Mouse (Mus musculus) lung, embryonic 15.5 days (tissue): ENCODE results near the gene Nav3. TPM values are rescaled to one million over a fixed set of nuclear protein-coding genes. Genes with fewer than 3 reads are reported as not detected.

ENCODE experiments used
- ATAC-seq: fragments of 200-750 bp; cut with Nextera tagmentation; 2 replicates; pipeline ENCODE4 v1.8.0; 2017; ENCODE audit warnings: moderate number of reproducible peaks, borderline replicate concordance; ENCODE audit not compliant: low FRiP score, low TSS enrichment; ENCODE audit errors: extremely low read depth
- H3K27ac ChIP-seq: fragments of 300-500 bp; sonication (generic); 2 replicates; pipeline ENCODE4 v1.5.1; 2015; ENCODE audit warnings: moderate library complexity, mild to moderate bottlenecking, inconsistent platforms
- H3K27me3 ChIP-seq: fragments of 300-500 bp; sonication (generic); 2 replicates; pipeline ENCODE4 v1.6.1; 2015; ENCODE audit warnings: inconsistent platforms
- H3K36me3 ChIP-seq: fragments of 300-500 bp; sonication (generic); 2 replicates; pipeline ENCODE4 v1.6.1; 2015; ENCODE audit warnings: inconsistent platforms
- H3K4me1 ChIP-seq: fragments of 300-500 bp; sonication (generic); 2 replicates; pipeline ENCODE4 v1.6.1; 2015; ENCODE audit warnings: inconsistent platforms
- H3K4me2 ChIP-seq: fragments of 300-500 bp; sonication (generic); 2 replicates; pipeline ENCODE4 v1.6.1; 2015; ENCODE audit warnings: inconsistent platforms, mild to moderate bottlenecking, moderate library complexity
- H3K4me3 ChIP-seq: fragments of 300-500 bp; sonication (generic); 2 replicates; pipeline ENCODE4 v1.5.1; 2015; ENCODE audit warnings: mild to moderate bottlenecking, inconsistent platforms
- H3K9ac ChIP-seq: fragments of 300-500 bp; sonication (generic); 2 replicates; pipeline ENCODE4 v1.6.1; 2015; ENCODE audit warnings: inconsistent platforms
- H3K9me3 ChIP-seq: fragments of 300-500 bp; sonication (generic); 2 replicates; pipeline ENCODE4 v1.6.1; 2016; ENCODE audit warnings: inconsistent platforms
- WGBS: fragments of 180-500 bp; shearing (Covaris S2); methylation state at CpG from one replicate; pipeline ENCODE4 v1.1.7; 2015; 5-methylcytosine and 5-hydroxymethylcytosine counted together
- polyA plus RNA-seq: library from polyadenylated mRNA; unstranded; fragments of >200 nt; fragmentation: Nextera tagmentation; extraction: Ambion mirVana; gene quantifications from 2 replicates; pipeline ENCODE4 v1.2.1, GENCODE M21; 2015

Gene Nav3
- polyA plus RNA-seq, 1 experiment from 2014 or later, result 1.8 TPM

GRCm38 (mm10) chr10:110168892-110169291 is 287.1 kb downstream of the Nav3 start:
- Histone ChIP-seq H3K9me3 (no peaks in the 10 kb centered on the region), H3K27me3 (no peaks in the 10 kb centered on the region), H3K36me3 (no peaks in the 10 kb centered on the region), H3K4me3 (no peak overlapping the region), H3K4me2 (no peak overlapping the region), H3K9ac (no peak overlapping the region), H3K4me1 (0 out of 2 replicates have a peak, but pooled peaks cover under 1% of the 10 kb centered on the region), H3K27ac (no peak overlapping the region)
- no peak for ATAC-seq
- WGBS, result 62% methylated on average over 2 of the region's 2 CpGs

GRCm38 (mm10) chr10:110162596-110162995 is 293.4 kb downstream of the Nav3 start:
- ATAC-seq, result no peak
- Histone ChIP-seq H3K4me3 (no peak overlapping the region), H3K4me2 (no peak overlapping the region), H3K36me3 (no peaks in the 10 kb centered on the region), H3K9me3 (no peaks in the 10 kb centered on the region), H3K27me3 (no peaks in the 10 kb centered on the region), H3K27ac (no peak overlapping the region), H3K4me1 (0 out of 2 replicates have a peak, but pooled peaks cover 11% of the 10 kb centered on the region), H3K9ac (no peak overlapping the region)

GRCm38 (mm10) chr10:110160894-110161293 is 295.1 kb downstream of the Nav3 start:
- Histone ChIP-seq H3K36me3 (no peaks in the 10 kb centered on the region), H3K27ac (no peak overlapping the region), H3K4me1 (peaks cover 12% of the 10 kb centered on the region), H3K27me3 (no peaks in the 10 kb centered on the region), H3K4me3 (no peak overlapping the region), H3K9me3 (no peaks in the 10 kb centered on the region), H3K9ac (no peak overlapping the region), H3K4me2 (no peak overlapping the region)
- 30% methylated on average over 5 of the region's 5 CpGs for WGBS
- ATAC-seq, result no peak; the same call in 1 of the 2 replicates

- ATAC-seq, result no peak
- no peaks in the 10 kb centered on the region for H3K27me3 ChIP-seq
- 47% methylated on average over 1 of the region's 1 CpGs for WGBS
- H3K4me2 ChIP-seq, result no peak overlapping the region
- H3K4me3 ChIP-seq, result no peak overlapping the region
- no peaks in the 10 kb centered on the region for H3K9me3 ChIP-seq
- H3K9ac ChIP-seq, result no peak overlapping the region
- no peaks in the 10 kb centered on the region for H3K36me3 ChIP-seq
- H3K27ac ChIP-seq, result no peak overlapping the region
- peaks cover 18% of the 10 kb centered on the region for H3K4me1 ChIP-seq
These were observed 296.5 kb downstream of the Nav3 start for GRCm38 (mm10) chr10:110159548-110159947.

- H3K9ac ChIP-seq, result no peak overlapping the region
- no peak overlapping the region for H3K4me2 ChIP-seq
- no peak overlapping the region for H3K27ac ChIP-seq
- H3K4me1 ChIP-seq, result peaks cover 14% of the 10 kb centered on the region
- H3K36me3 ChIP-seq, result no peaks in the 10 kb centered on the region
- H3K27me3 ChIP-seq, result no peaks in the 10 kb centered on the region
- no peaks in the 10 kb centered on the region for H3K9me3 ChIP-seq
- WGBS, result 65% methylated on average over 3 of the region's 3 CpGs
- no peak for ATAC-seq
- no peak overlapping the region for H3K4me3 ChIP-seq
These were observed 297.9 kb downstream of the Nav3 start for GRCm38 (mm10) chr10:110158122-110158521.

- H3K27ac ChIP-seq, result no peak overlapping the region
- H3K9me3 ChIP-seq, result no peaks in the 10 kb centered on the region
- ATAC-seq, result peak; percentile 71
- no peaks in the 10 kb centered on the region for H3K27me3 ChIP-seq
- no peak overlapping the region for H3K4me3 ChIP-seq
- 13% methylated on average over 1 of the region's 1 CpGs for WGBS
- H3K4me2 ChIP-seq, result no peak overlapping the region
- H3K9ac ChIP-seq, result no peak overlapping the region
- peaks cover 14% of the 10 kb centered on the region for H3K4me1 ChIP-seq
- no peaks in the 10 kb centered on the region for H3K36me3 ChIP-seq
These were observed 299.6 kb downstream of the Nav3 start for GRCm38 (mm10) chr10:110156412-110156811.

GRCm38 (mm10) chr10:110155494-110155893 is 300.5 kb downstream of the Nav3 start:
- H3K4me1 ChIP-seq, result peaks cover 10% of the 10 kb centered on the region
- no peak overlapping the region for H3K4me2 ChIP-seq
- no peaks in the 10 kb centered on the region for H3K9me3 ChIP-seq
- H3K9ac ChIP-seq, result no peak overlapping the region
- H3K4me3 ChIP-seq, result no peak overlapping the region
- 56% methylated on average over 2 of the region's 2 CpGs for WGBS
- no peak for ATAC-seq
- no peaks in the 10 kb centered on the region for H3K27me3 ChIP-seq
- peak overlapping the region; percentile 55 for H3K27ac ChIP-seq
- H3K36me3 ChIP-seq, result no peaks in the 10 kb centered on the region

- Histone ChIP-seq H3K9me3 (no peaks in the 10 kb centered on the region), H3K27ac (no peak overlapping the region), H3K4me2 (no peak overlapping the region), H3K36me3 (no peaks in the 10 kb centered on the region), H3K27me3 (no peaks in the 10 kb centered on the region), H3K4me3 (no peak overlapping the region), H3K4me1 (peaks cover 10% of the 10 kb centered on the region), H3K9ac (no peak overlapping the region)
- no peak for ATAC-seq
- WGBS, result 64% methylated on average over 1 of the region's 1 CpGs
These were observed 301.1 kb downstream of the Nav3 start for GRCm38 (mm10) chr10:110154873-110155237.

GRCm38 (mm10) chr10:110154001-110154872 is 301.8 kb downstream of the Nav3 start:
- no peak overlapping the region for H3K27ac ChIP-seq
- no peak overlapping the region for H3K4me2 ChIP-seq
- no peaks in the 10 kb centered on the region for H3K9me3 ChIP-seq
- no peaks in the 10 kb centered on the region for H3K36me3 ChIP-seq
- no peaks in the 10 kb centered on the region for H3K27me3 ChIP-seq
- H3K4me3 ChIP-seq, result no peak overlapping the region
- peaks cover 10% of the 10 kb centered on the region for H3K4me1 ChIP-seq
- 77% methylated on average over 6 of the region's 6 CpGs for WGBS
- no peak overlapping the region for H3K9ac ChIP-seq
- ATAC-seq, result no peak

- Histone ChIP-seq H3K9me3 (no peaks in the 10 kb centered on the region), H3K4me2 (no peak overlapping the region), H3K4me1 (no peaks in the 10 kb centered on the region), H3K27me3 (no peaks in the 10 kb centered on the region), H3K9ac (no peak overlapping the region), H3K27ac (no peak overlapping the region), H3K36me3 (no peaks in the 10 kb centered on the region), H3K4me3 (no peak overlapping the region)
- no peak for ATAC-seq
These were observed 335.4 kb downstream of the Nav3 start for GRCm38 (mm10) chr10:110120572-110120971.

- Histone ChIP-seq H3K4me2 (no peak overlapping the region), H3K27me3 (no peaks in the 10 kb centered on the region), H3K36me3 (no peaks in the 10 kb centered on the region), H3K4me1 (no peaks in the 10 kb centered on the region), H3K9me3 (no peaks in the 10 kb centered on the region), H3K9ac (no peak overlapping the region), H3K27ac (no peak overlapping the region), H3K4me3 (no peak overlapping the region)
- ATAC-seq, result no peak
- WGBS, result 54% methylated on average over 2 of the region's 2 CpGs
These were observed 338.7 kb downstream of the Nav3 start for GRCm38 (mm10) chr10:110117341-110117740.

- no peak for ATAC-seq
- Histone ChIP-seq H3K27ac (no peak overlapping the region), H3K36me3 (no peaks in the 10 kb centered on the region), H3K4me1 (no peaks in the 10 kb centered on the region), H3K9me3 (no peaks in the 10 kb centered on the region), H3K4me2 (no peak overlapping the region), H3K4me3 (no peak overlapping the region), H3K27me3 (no peaks in the 10 kb centered on the region), H3K9ac (no peak overlapping the region)
- WGBS, result 67% methylated on average over 5 of the region's 5 CpGs
These were observed 343.1 kb downstream of the Nav3 start for GRCm38 (mm10) chr10:110112669-110113458.
